Mouse (Mus musculus) megakaryocyte progenitor cell, adult 5-6 weeks (primary cell): ENCODE results near the gene Tmem88. TPM values are rescaled to one million over a fixed set of nuclear protein-coding genes. Genes with fewer than 3 reads are reported as not detected.

ENCODE experiments used
- ATAC-seq: replicated peaks from 2 replicates; pipeline ENCODE4 v1.8.0; 2016; ENCODE audit warnings: mild to moderate bottlenecking, moderate TSS enrichment, inconsistent platforms; ENCODE audit not compliant: poor library complexity
- total RNA-seq, 2 experiments: library from RNA; stranded (forward) in 1 of 2; stranded (reverse) in 1 of 2; fragments of 157-497, 149-512 nt in 1 of 2; fragments of 200-1000 nt in 1 of 2; gene quantifications; 2 replicates each; pipeline versions ENCODE4 v1.2.3 to v1.2.4; 2015 to 2017

Tmem88 gene
- total RNA-seq, 2 experiments from 2014 or later, result 0.07 to 0.12 TPM

GRCm38 (mm10) chr11:69416921-69417448 is 19.0 kb upstream of the Tmem88 start:
- ATAC-seq, result no peak

- ATAC-seq, result no peak
These were observed 18.5 kb upstream of the Tmem88 start for GRCm38 (mm10) chr11:69416509-69416908.

GRCm38 (mm10) chr11:69415668-69416451 is 17.8 kb upstream of the Tmem88 start:
- ATAC-seq, result no peak

GRCm38 (mm10) chr11:69415327-69415667 is 17.3 kb upstream of the Tmem88 start:
- ATAC-seq, result no peak

GRCm38 (mm10) chr11:69414421-69415326 is 16.6 kb upstream of the Tmem88 start:
- ATAC-seq, result no peak

- ATAC-seq, result no peak
These were observed 15.5 kb upstream of the Tmem88 start, which contains the start of gene Kdm6b for GRCm38 (mm10) chr11:69413221-69414181. Gene Kdm6b (minus strand): TSS chr11:69413675.

- ATAC-seq, result no peak
These were observed 14.5 kb upstream of the Tmem88 start for GRCm38 (mm10) chr11:69412548-69412947.

- ATAC-seq, result peak; percentile 5
These were observed 13.6 kb upstream of the Tmem88 start for GRCm38 (mm10) chr11:69411538-69412203.

GRCm38 (mm10) chr11:69411073-69411535 is 13.1 kb upstream of the Tmem88 start:
- peak; percentile 27 for ATAC-seq

GRCm38 (mm10) chr11:69410310-69411072 is 12.5 kb upstream of the Tmem88 start:
- peak; percentile 7 for ATAC-seq

GRCm38 (mm10) chr11:69410045-69410309 is 11.9 kb upstream of the Tmem88 start:
- ATAC-seq, result no peak

- ATAC-seq, result peak; percentile 42
These were observed 11.5 kb upstream of the Tmem88 start for GRCm38 (mm10) chr11:69409378-69410044.

GRCm38 (mm10) chr11:69408541-69409377 is 10.7 kb upstream of the Tmem88 start:
- peak; percentile 65 for ATAC-seq

- ATAC-seq, result no peak
These were observed 9.6 kb upstream of the Tmem88 start for GRCm38 (mm10) chr11:69407724-69408004.

GRCm38 (mm10) chr11:69406867-69407723 is 9.1 kb upstream of the Tmem88 start:
- no peak for ATAC-seq

- ATAC-seq, result no peak
These were observed 8.2 kb upstream of the Tmem88 start for GRCm38 (mm10) chr11:69406282-69406681.
